Mouse (Mus musculus) heart, postnatal 0 days (tissue): ENCODE data around the gene Zfp983. TPM values are rescaled to one million over a fixed set of nuclear protein-coding genes. Genes with fewer than 3 reads are reported as not detected.
"Not testable (repeated sequence)": the region's sequence is repeated elsewhere in the genome, so short reads cannot be mapped to it uniquely, and the experiment has no call there.

Experiments
- ATAC-seq: fragments of 200-750 bp; cut with Nextera tagmentation; 2 replicates; pipeline ENCODE4 v1.8.0; 2017; ENCODE audit warnings: low read depth, moderate number of reproducible peaks, moderate library complexity; ENCODE audit not compliant: insufficient read depth
- DNase-seq: peaks from one replicate; pipeline ENCODE4 v3.0.0-alpha.2; 2016; ENCODE audit warnings: low spot score
- H3K27ac ChIP-seq: fragments of 300-500 bp; sonication (generic); 2 replicates; pipeline ENCODE4 v1.5.1; 2014; ENCODE audit warnings: low read depth, mild to moderate bottlenecking
- H3K27me3 ChIP-seq: fragments of 300-500 bp; sonication (generic); 2 replicates; pipeline ENCODE4 v1.6.1; 2014; ENCODE audit warnings: low read length, mixed read lengths; ENCODE audit not compliant: control insufficient read depth, insufficient read depth
- H3K36me3 ChIP-seq: fragments of 300-500 bp; sonication (generic); replicated peaks from 2 replicates; pipeline ENCODE4 v1.6.1; 2014; ENCODE audit warnings: low read length, mixed read lengths; ENCODE audit not compliant: control insufficient read depth, insufficient read depth
- H3K4me1 ChIP-seq: fragments of 300-500 bp; sonication (generic); 2 replicates; pipeline ENCODE4 v1.6.1; 2014; ENCODE audit warnings: antibody characterized with exemption; ENCODE audit not compliant: control insufficient read depth, insufficient read depth
- H3K4me2 ChIP-seq: fragments of 300-500 bp; sonication (generic); 2 replicates; pipeline ENCODE4 v1.6.1; 2014; ENCODE audit warnings: low read depth, mild to moderate bottlenecking, low read length, moderate library complexity
- H3K4me3 ChIP-seq: fragments of 300-500 bp; sonication (generic); 2 replicates; pipeline ENCODE4 v1.5.1; 2014; ENCODE audit warnings: low read depth, low read length
- H3K9ac ChIP-seq: fragments of 300-500 bp; sonication (generic); replicated peaks from 2 replicates; pipeline ENCODE4 v1.6.1; 2014; ENCODE audit warnings: low read depth, low read length, mixed read lengths
- H3K9me3 ChIP-seq: fragments of 300-500 bp; sonication (generic); replicated peaks from 2 replicates; pipeline ENCODE4 v1.6.1; 2016; ENCODE audit warnings: low read length; ENCODE audit not compliant: control insufficient read depth
- CTCF ChIP-seq: IDR thresholded peaks from 2 replicates; pipeline ENCODE4 v1.5.1; 2016; ENCODE audit warnings: antibody characterized with exemption, control low read depth, low read depth
- EP300 ChIP-seq: IDR thresholded peaks from 2 replicates; pipeline ENCODE4 v1.6.1; 2016; ENCODE audit warnings: antibody characterized with exemption, low read depth
- WGBS: fragments of 180-500 bp; shearing (Covaris S2); extraction: QIAGEN DNeasy Blood & Tissue Kit; methylation state at CpG from one replicate; pipeline ENCODE4 v1.1.7; 2014; 5-methylcytosine and 5-hydroxymethylcytosine counted together
- polyA plus RNA-seq: library from polyadenylated mRNA; unstranded; fragments of >200 nt; fragmentation: Nextera tagmentation; extraction: Ambion mirVana; gene quantifications from 2 replicates; pipeline ENCODE4 v1.2.1, GENCODE M21; 2015
- total RNA-seq: library from RNA; depleted of rRNA; stranded (reverse); fragments of >200 nt; gene quantifications from 2 replicates; pipeline ENCODE4 v1.2.3, GENCODE M21; 2014; ENCODE audit warnings: low replicate concordance; rRNA removed

Gene Zfp983
- total RNA-seq, result 1.5 and 3.2 TPM in 2 replicates
- 1.9 and 2.3 TPM in 2 replicates for polyA plus RNA-seq

DNA sequence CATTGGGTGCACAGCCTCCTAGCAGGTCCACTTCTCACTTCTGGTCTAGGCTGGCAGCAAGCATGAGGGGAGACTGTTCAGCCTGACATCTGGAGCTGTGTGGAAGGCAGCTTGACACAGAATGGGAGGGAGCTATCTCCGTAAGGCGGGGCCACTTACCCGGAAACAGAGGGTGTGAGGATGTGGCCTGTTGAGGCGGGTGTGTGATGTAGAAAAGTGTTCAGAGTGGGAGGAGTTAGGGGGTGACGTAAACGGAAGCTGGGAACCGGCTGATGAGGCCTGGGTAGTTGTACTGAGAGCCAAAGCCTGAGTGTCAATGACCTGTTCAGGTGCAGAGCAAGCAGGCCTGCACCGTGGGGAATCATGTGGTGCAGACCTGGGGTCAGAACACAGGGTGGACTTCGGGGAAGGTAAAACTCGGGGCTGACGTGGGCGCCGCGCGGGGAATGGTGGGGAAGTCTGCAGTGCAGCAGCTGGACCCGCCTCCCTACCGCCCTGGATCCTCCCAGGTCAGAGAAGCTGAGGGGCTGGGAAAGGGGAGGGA is at the start of gene Zfp983:
TSS of gene Zfp983 (plus strand) at position 261 of the 544 bp plus-strand sequence.
- H3K27me3 ChIP-seq, H3K9me3 ChIP-seq, H3K4me1 ChIP-seq, H3K9ac ChIP-seq, H3K36me3 ChIP-seq: not testable (repeated sequence)
- under 1% methylated on average over 17 of the region's 17 CpGs for WGBS
- Histone ChIP-seq H3K27ac (peak within 1 kb of the TSS; percentile 78), H3K4me2 (peak within 1 kb of the TSS; percentile 50), H3K4me3 (peak within 1 kb of the TSS; percentile 54)
- ATAC-seq (peak; percentile 100), DNase-seq (peak; percentile 88)

DNA sequence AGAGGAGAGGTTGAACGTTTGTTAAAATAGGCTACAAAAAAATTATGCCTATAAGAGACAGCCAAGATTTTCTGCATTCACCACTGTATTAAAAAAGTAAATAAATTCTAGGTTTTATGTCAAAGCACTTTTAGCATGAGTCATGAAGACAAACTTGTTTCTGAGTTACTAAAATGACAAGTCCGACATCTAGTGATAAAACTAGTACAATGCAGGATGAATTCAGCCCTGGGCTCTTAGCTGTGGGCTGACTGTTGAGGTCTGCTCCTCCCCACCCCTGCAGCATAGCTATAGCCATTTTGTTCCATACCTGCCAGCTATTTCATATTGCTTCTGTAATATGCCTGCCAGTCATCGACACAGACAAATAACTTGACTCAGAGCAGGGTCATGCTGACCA is 34.1 kb upstream of the Zfp983 start:
- Histone ChIP-seq H3K4me1 (no peaks in the 10 kb centered on the region), H3K27me3 (no peaks in the 10 kb centered on the region), H3K4me2 (no peak overlapping the region), H3K27ac (no peak overlapping the region), H3K4me3 (no peak overlapping the region), H3K36me3 (no peaks in the 10 kb centered on the region), H3K9ac (no peak overlapping the region), H3K9me3 (0 out of 2 replicates have a peak, but pooled peaks cover 6% of the 10 kb centered on the region)
- TF ChIP-seq EP300 (no peak), CTCF (no peak)
- ATAC-seq (no peak), DNase-seq (no peak)
- 71% methylated on average over 3 of the region's 3 CpGs for WGBS

GRCm38 (mm10) chr17:21617352-21617751 is 33.1 kb upstream of the Zfp983 start:
- no peaks in the 10 kb centered on the region for H3K36me3 ChIP-seq
- no peak for ATAC-seq
- no peaks in the 10 kb centered on the region for H3K27me3 ChIP-seq
- H3K27ac ChIP-seq, result no peak overlapping the region
- H3K9ac ChIP-seq, result no peak overlapping the region
- H3K4me3 ChIP-seq, result no peak overlapping the region
- DNase-seq, result no peak
- WGBS, result 10% methylated on average over 9 of the region's 9 CpGs
- no peak for TF ChIP-seq CTCF
- TF ChIP-seq EP300, result no peak
- peak overlapping the region; percentile 31; the same call in 1 of the 2 replicates for H3K4me2 ChIP-seq
- no peaks in the 10 kb centered on the region for H3K4me1 ChIP-seq
- H3K9me3 ChIP-seq, result 0 out of 2 replicates have a peak, but pooled peaks cover 6% of the 10 kb centered on the region

- Histone ChIP-seq H3K4me1 (no peaks in the 10 kb centered on the region), H3K27ac (no peak overlapping the region), H3K4me3 (no peak overlapping the region), H3K9me3 (no peaks in the 10 kb centered on the region), H3K27me3 (no peaks in the 10 kb centered on the region), H3K36me3 (no peaks in the 10 kb centered on the region), H3K4me2 (no peak overlapping the region), H3K9ac (no peak overlapping the region)
- DNase-seq (no peak), ATAC-seq (no peak)
- no CpG with 5 or more reads among the region's 3 CpGs for WGBS
- TF ChIP-seq EP300 (no peak), CTCF (no peak)
Observed at GRCm38 (mm10) chr17:21623647-21624046, 26.8 kb upstream of the Zfp983 start.

DNA sequence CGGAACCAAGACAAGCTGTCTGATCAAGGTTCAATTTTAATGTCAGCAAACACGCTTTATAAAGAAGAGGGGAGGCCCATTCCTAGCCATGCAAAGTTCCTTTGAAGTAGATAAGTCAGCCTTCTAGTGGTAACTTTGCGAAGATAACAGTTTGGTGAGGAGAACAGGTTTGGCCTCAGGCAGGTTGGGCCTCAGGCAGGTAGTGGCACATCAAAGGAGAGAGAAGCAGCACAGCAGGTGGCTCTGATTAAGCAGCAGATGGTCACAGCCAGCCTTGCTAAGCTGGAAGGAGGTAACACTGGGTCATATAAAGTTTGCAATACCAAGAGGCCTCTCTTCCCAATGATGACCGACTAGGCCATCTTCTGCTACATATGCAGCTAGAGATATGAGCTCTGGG is 14.7 kb upstream of the Zfp983 start:
- WGBS, result 46% methylated on average over 4 of the region's 4 CpGs

DNA sequence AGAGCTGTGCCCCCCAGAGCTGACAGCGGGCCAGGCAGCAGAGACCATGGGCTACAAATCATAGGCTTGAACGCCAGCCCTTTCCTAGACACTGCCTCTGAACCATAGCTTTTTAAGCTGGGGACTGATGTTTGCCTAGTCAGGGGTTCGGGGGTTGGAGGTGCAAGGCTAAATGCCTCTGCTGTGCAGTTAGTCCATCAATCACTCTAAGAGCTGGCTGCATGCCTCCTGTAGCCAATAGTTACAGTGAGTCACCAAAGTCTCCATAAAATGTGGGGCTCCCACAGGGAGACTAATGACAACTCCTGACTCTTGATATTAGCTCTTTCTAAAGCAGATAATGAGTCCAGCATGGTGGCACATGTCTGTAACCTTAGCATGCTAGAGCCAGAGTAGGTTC is 1.6 kb upstream of the Zfp983 start:
- WGBS, result 74% methylated on average over 3 of the region's 3 CpGs
- Histone ChIP-seq H3K27me3 (no peaks in the 10 kb centered on the region), H3K9me3 (no peaks in the 10 kb centered on the region), H3K4me1 (no peaks in the 10 kb centered on the region), H3K4me2 (no peak overlapping the region), H3K4me3 (no peak overlapping the region), H3K36me3 (no peaks in the 10 kb centered on the region), H3K27ac (no peak overlapping the region), H3K9ac (no peak overlapping the region)
- TF ChIP-seq EP300 (no peak), CTCF (no peak)
- ATAC-seq (no peak), DNase-seq (no peak)

More for the DNA sequence above, 14.7 kb upstream of the Zfp983 start:
- not testable (repeated sequence) for H3K27ac ChIP-seq, ATAC-seq, H3K4me3 ChIP-seq, H3K4me1 ChIP-seq, H3K9me3 ChIP-seq, DNase-seq, H3K36me3 ChIP-seq, H3K4me2 ChIP-seq, H3K27me3 ChIP-seq, H3K9ac ChIP-seq
